Mouse (Mus musculus) kidney, adult 2 months (tissue): ENCODE measurements around the gene Xkr8. TPM values are rescaled to one million over a fixed set of nuclear protein-coding genes. Genes with fewer than 3 reads are reported as not detected.

Experiments
- DNase-seq: peaks from one replicate; pipeline ENCODE4 v3.0.0; 2021
- H3K27ac ChIP-seq: fragments of 200-500 bp; 2 replicates; pipeline ENCODE4 v1.5.1; 2012; ENCODE audit warnings: low read depth, low read length, control low read depth, inconsistent platforms; ENCODE audit not compliant: insufficient read depth
- H3K27me3 ChIP-seq: fragments of 200-500 bp; replicated peaks from 2 replicates; pipeline ENCODE4 v1.6.1; 2012; ENCODE audit warnings: mild to moderate bottlenecking, moderate library complexity, low read length, inconsistent platforms; ENCODE audit not compliant: control insufficient read depth, insufficient read depth
- H3K36me3 ChIP-seq: fragments of 200-500 bp; 2 replicates; pipeline ENCODE4 v1.6.1; 2012; ENCODE audit warnings: mild to moderate bottlenecking, moderate library complexity, low read length, inconsistent platforms; ENCODE audit not compliant: control insufficient read depth, insufficient read depth
- H3K4me1 ChIP-seq: fragments of 200-500 bp; 2 replicates; pipeline ENCODE4 v1.6.1; 2011; ENCODE audit warnings: low read length; ENCODE audit not compliant: control insufficient read depth, insufficient read depth
- H3K4me3 ChIP-seq: fragments of 200-500 bp; 2 replicates; pipeline ENCODE4 v1.5.1; 2011; ENCODE audit warnings: mild to moderate bottlenecking, low read depth, low read length, control low read depth; ENCODE audit not compliant: insufficient read depth
- CTCF ChIP-seq: fragments of 200-500 bp; conservative IDR thresholded peaks from 2 replicates; pipeline ENCODE4 v1.5.1; 2011; ENCODE audit warnings: low read depth, mild to moderate bottlenecking, control low read depth, low read length, moderate library complexity, mixed read lengths; ENCODE audit not compliant: insufficient read depth, insufficient read length
- POLR2A ChIP-seq: fragments of 200-500 bp; IDR thresholded peaks from one replicate; pipeline ENCODE4 v1.6.1; 2011; ENCODE audit warnings: low read depth, low read length, control low read depth
- WGBS: fragments of 180-500 bp; shearing (Covaris S2); methylation state at CpG from one replicate; pipeline ENCODE4 v1.1.7; 2018; 5-methylcytosine and 5-hydroxymethylcytosine counted together
- polyA plus RNA-seq: library from polyadenylated mRNA; depleted of rRNA; stranded (reverse); fragments of >200 nt; gene quantifications from 2 replicates; pipeline ENCODE4 v1.2.3, GENCODE M21; 2012; rRNA removed

The Xkr8 gene
- polyA plus RNA-seq, 1 experiment: 4.4 TPM

DNA sequence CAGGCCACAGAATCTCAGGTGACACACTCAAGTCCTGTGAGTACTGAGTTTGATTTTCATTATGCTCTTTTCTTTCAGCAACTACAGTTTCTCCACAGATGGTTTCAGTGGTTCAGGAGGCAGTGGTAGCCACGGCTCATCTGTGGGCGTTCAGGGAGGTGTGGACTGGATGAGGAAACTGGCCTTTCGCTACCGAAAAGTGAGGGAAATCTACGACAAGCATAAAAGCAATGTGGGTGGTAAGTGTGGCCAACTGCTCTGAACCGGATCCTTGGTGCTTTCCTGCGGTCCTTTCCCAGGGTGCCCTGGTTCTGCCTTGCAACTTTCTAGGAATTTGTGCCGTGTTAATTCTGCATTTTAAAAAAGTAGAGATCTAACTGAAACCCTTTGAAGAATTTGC, 25.5 kb downstream of the Xkr8 start:
- 84% methylated on average over 8 of the region's 8 CpGs for WGBS

DNA sequence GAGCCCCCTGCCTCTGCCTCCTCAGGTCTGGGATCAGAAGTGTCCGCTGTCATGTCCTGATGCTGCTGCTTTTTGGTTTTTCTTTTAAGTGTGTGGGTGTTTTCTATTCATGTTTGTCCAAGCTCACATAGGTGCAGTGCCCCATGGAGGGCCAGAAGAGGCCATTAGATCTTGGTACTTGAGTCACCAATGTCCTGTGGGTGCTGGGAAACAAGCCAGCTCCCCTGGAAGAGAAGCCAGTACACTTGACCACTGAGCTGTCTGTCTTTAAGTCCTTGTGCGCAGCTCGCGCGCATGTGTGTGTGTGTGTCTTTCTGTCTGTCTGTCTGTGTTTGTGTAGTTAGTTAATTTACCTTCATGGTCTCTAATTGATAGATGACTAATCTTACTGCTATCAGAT, 30.3 kb downstream of the Xkr8 start:
- Histone ChIP-seq H3K27ac (no peak overlapping the region), H3K4me1 (no peaks in the 10 kb centered on the region), H3K4me3 (no peak overlapping the region), H3K36me3 (peaks cover 5% of the 10 kb centered on the region), H3K27me3 (no peaks in the 10 kb centered on the region)
- DNase-seq: no peak
- TF ChIP-seq POLR2A: no peak
- TF ChIP-seq CTCF: no peak
- 97% methylated on average over 5 of the region's 5 CpGs for WGBS

More for the DNA sequence above, 25.5 kb downstream of the Xkr8 start:
- Histone ChIP-seq H3K27me3 (no peaks in the 10 kb centered on the region), H3K36me3 (peaks cover 8% of the 10 kb centered on the region), H3K27ac (no peak overlapping the region), H3K4me1 (no peaks in the 10 kb centered on the region), H3K4me3 (no peak overlapping the region)
- TF ChIP-seq POLR2A: no peak
- no peak for TF ChIP-seq CTCF
- DNase-seq: no peak

DNA sequence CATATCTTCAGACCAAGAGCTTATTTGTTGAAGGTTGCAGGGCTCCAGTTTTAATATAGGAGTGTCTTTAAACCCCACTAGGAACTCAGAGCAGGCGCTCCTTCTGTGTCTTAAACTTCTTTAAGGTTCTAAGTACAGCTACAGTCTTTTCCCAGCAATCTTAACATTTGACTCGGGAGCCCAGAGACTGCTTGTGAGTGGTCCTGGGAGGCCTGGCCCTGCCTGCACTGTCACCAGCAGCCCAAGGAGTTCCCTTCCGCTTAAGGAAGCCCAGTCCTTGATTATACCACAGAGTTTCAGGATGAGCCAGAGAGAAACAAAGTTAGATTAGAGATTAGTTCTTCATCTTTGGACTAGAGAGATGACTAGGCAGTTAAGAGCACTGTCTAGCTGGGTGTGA, 39.0 kb downstream of the Xkr8 start:
- DNase-seq: no peak
- no peak overlapping the region for H3K27ac ChIP-seq
- no peaks in the 10 kb centered on the region for H3K27me3 ChIP-seq
- 90% methylated on average over 3 of the region's 3 CpGs for WGBS
- peaks cover 7% of the 10 kb centered on the region for H3K36me3 ChIP-seq
- H3K4me1 ChIP-seq: no peaks in the 10 kb centered on the region
- H3K4me3 ChIP-seq: no peak overlapping the region
- no peak for TF ChIP-seq POLR2A
- TF ChIP-seq CTCF: no peak

DNA sequence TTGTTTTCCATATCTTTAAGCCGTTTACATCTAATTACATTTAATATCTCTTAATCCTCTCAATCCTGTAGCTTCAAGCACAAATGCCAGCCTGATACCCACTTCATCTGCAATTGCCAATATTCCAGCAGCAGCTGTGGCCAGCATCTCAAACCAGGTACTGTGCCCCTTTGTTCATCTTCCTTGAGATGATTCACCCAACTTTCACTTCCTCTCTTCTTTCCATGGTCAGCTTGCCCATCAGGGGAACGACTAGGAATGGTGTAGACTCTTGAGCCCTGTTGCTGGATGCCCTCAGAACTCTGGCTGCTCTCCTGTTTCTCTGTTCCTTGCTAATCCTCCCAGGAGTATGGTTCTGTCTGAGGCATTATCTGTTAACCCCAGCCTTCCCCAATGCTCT, 42.7 kb downstream of the Xkr8 start:
- H3K36me3 ChIP-seq: peaks cover 5% of the 10 kb centered on the region
- H3K4me3 ChIP-seq: no peak overlapping the region
- DNase-seq: no peak
- TF ChIP-seq POLR2A (no peak), CTCF (no peak)
- no peaks in the 10 kb centered on the region for H3K4me1 ChIP-seq
- H3K27ac ChIP-seq: no peak overlapping the region
- no peaks in the 10 kb centered on the region for H3K27me3 ChIP-seq
- WGBS: 81% methylated on average over 2 of the region's 2 CpGs

DNA sequence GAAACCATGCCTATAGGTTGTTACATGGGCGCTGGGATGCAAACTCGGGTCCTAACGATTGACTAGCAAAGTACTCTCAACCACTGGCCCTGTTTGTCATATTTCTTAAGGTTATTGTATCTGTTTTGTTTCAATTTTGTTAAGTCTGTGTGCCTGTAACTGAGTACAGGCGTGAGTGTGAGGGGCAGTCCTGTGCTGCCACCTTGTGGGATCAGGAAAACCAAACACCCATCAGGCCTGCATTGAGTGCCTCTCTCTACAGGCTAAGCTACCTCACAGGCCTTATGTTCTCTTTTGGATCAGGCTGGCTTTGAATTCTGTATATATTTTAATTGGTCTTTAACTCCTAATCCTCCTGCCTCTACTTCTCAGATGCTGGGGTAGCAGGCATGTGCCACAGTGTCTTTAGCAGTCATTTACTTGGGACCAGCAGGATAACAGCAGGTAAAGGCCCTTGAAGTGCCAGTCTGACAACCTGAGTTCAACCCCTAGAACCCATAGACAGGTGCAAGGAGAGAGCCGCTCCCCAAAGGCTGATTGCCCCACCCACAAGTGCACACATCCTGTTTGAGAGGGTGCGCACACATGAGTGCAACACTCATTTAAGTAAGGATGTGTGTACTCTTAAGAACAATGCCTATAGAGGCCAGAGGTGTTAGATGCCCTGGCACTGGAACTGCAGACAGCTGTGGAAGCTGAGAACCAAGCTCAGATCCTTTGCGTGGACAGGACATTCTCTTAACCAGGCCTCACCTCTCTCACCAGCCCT, 55.4 kb downstream of the Xkr8 start:
- TF ChIP-seq CTCF (peak; percentile 75), POLR2A (no peak)
- H3K4me3 ChIP-seq: no peak overlapping the region
- no peaks in the 10 kb centered on the region for H3K4me1 ChIP-seq
- no peak overlapping the region for H3K27ac ChIP-seq
- peak; percentile 49 for DNase-seq
- H3K27me3 ChIP-seq: no peaks in the 10 kb centered on the region
- 85% methylated on average over 7 of the region's 7 CpGs for WGBS
- peaks cover 1% of the 10 kb centered on the region for H3K36me3 ChIP-seq

Other genes starting within 250 kb of the Xkr8 start
- gene Sesn2, start 222.0 kb downstream of the Xkr8 start, polyA plus RNA-seq: 26.7 and 29.4 TPM in 2 replicates
- 346 and 485 TPM in 2 replicates for gene Atpif1, start 198.9 kb downstream of the Xkr8 start, polyA plus RNA-seq
- gene Dnajc8, start 197.0 kb downstream of the Xkr8 start, polyA plus RNA-seq: 22.2 and 32.2 TPM in 2 replicates
- gene Ptafr, start 168.5 kb downstream of the Xkr8 start, polyA plus RNA-seq: 1.4 and 2.2 TPM in 2 replicates
- gene Eya3, start 93.6 kb downstream of the Xkr8 start, polyA plus RNA-seq: 19.0 and 21.6 TPM in 2 replicates
- 2.0 and 2.2 TPM in 2 replicates for gene Smpdl3b, start 24.7 kb upstream of the Xkr8 start, polyA plus RNA-seq
- 10.7 and 11.9 TPM in 2 replicates for gene Rpa2, start 35.8 kb upstream of the Xkr8 start, polyA plus RNA-seq
- gene Themis2, start 63.8 kb upstream of the Xkr8 start, polyA plus RNA-seq: 2.8 and 3.6 TPM in 2 replicates
- 25.2 TPM in 2 replicates for gene Ppp1r8, start 110.6 kb upstream of the Xkr8 start, polyA plus RNA-seq
- gene Stx12, start 152.0 kb upstream of the Xkr8 start, polyA plus RNA-seq: 15.2 and 21.0 TPM in 2 replicates
- gene Fam76a, start 190.0 kb upstream of the Xkr8 start, polyA plus RNA-seq: 15.9 and 16.6 TPM in 2 replicates
- 1.8 and 2.5 TPM in 2 replicates for gene Fgr, start 241.5 kb upstream of the Xkr8 start, polyA plus RNA-seq